Mouse (Mus musculus) stomach, embryonic 14.5 days (tissue): Measurements from ENCODE around the gene Slc38a4. TPM values are rescaled to one million over a fixed set of nuclear protein-coding genes. Genes with fewer than 3 reads are reported as not detected.
A peak's percentile ranks its signal among the peaks of the same experiment; 100 is the strongest.

Experiments used
- ATAC-seq: fragments of 200-750 bp; cut with Nextera tagmentation; 2 replicates; pipeline ENCODE4 v1.8.0; 2017; ENCODE audit warnings: low read depth, moderate TSS enrichment; ENCODE audit not compliant: insufficient number of reproducible peaks, insufficient read depth, low FRiP score
- H3K27ac ChIP-seq: fragments of 300-500 bp; sonication (generic); 2 replicates; pipeline ENCODE4 v1.5.1; 2014; ENCODE audit warnings: mild to moderate bottlenecking, low read length, moderate library complexity, mixed read lengths
- H3K27me3 ChIP-seq: fragments of 300-500 bp; sonication (generic); 2 replicates; pipeline ENCODE4 v1.6.1; 2014; ENCODE audit warnings: low read length, control low read depth, mixed read lengths; ENCODE audit not compliant: control insufficient read depth, insufficient read depth
- H3K36me3 ChIP-seq: fragments of 300-500 bp; sonication (generic); 2 replicates; pipeline ENCODE4 v1.6.1; 2014; ENCODE audit warnings: mild to moderate bottlenecking, control low read depth, low read length, moderate library complexity, mixed read lengths; ENCODE audit not compliant: control insufficient read depth, insufficient read depth
- H3K4me1 ChIP-seq: fragments of 300-500 bp; sonication (generic); 2 replicates; pipeline ENCODE4 v1.6.1; 2014; ENCODE audit warnings: low read length, control low read depth, mixed read lengths; ENCODE audit not compliant: control insufficient read depth, insufficient read depth
- H3K4me2 ChIP-seq: fragments of 300-500 bp; sonication (generic); replicated peaks from 2 replicates; pipeline ENCODE4 v1.6.1; 2014; ENCODE audit warnings: low read depth, low read length, control low read depth
- H3K4me3 ChIP-seq: fragments of 300-500 bp; sonication (generic); 2 replicates; pipeline ENCODE4 v1.5.1; 2014; ENCODE audit warnings: low read depth, low read length, control low read depth
- H3K9ac ChIP-seq: fragments of 300-500 bp; sonication (generic); replicated peaks from 2 replicates; pipeline ENCODE4 v1.6.1; 2014; ENCODE audit warnings: low read depth, mild to moderate bottlenecking, control low read depth, low read length, moderate library complexity, mixed read lengths
- H3K9me3 ChIP-seq: fragments of 300-500 bp; sonication (generic); 2 replicates; pipeline ENCODE4 v1.6.1; 2016; ENCODE audit warnings: low read depth, low read length, control low read depth; ENCODE audit not compliant: control insufficient read depth
- whole genome bisulfite sequencing: fragments of 180-500 bp; shearing (Covaris S2); extraction: QIAGEN DNeasy Blood & Tissue Kit; methylation state at CpG from one replicate; pipeline ENCODE4 v1.1.7; 2014; 5-methylcytosine and 5-hydroxymethylcytosine counted together
- polyA plus RNA-seq: library from polyadenylated mRNA; unstranded; fragments of >200 nt; fragmentation: Nextera tagmentation; extraction: Ambion mirVana; gene quantifications from 2 replicates; pipeline ENCODE4 v1.2.1, GENCODE M21; 2014

The Slc38a4 gene
- polyA plus RNA-seq, 1 experiment from 2014 or later: 59.1 TPM

DNA sequence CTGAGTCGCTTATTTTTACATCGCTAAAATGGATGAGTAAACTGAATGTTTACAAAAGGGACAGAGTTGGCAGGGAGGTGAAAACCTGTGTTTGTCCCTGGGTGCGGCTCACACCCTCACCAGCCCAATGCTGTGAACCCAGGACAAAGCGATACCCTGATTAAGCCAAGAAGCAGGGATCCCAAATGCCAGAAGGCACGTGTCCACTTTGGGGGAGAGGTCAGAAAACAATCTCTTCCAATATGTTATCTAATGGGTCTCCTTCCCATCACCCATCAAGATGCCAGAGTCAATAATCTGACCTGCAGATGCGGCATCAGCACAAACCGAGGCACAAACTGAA is 51.3 kb downstream of the Slc38a4 start:
- no peaks in the 10 kb centered on the region for H3K27me3 ChIP-seq
- WGBS: 49% methylated on average over 7 of the region's 7 CpGs
- peaks cover 26% of the 10 kb centered on the region; the same call in 1 of the 2 replicates for H3K4me1 ChIP-seq
- H3K36me3 ChIP-seq: 0 out of 2 replicates have a peak, but pooled peaks cover 2% of the 10 kb centered on the region
- H3K27ac ChIP-seq: peak overlapping the region; percentile 52
- ATAC-seq: no peak
- H3K9ac ChIP-seq: no peak overlapping the region
- H3K9me3 ChIP-seq: no peaks in the 10 kb centered on the region
- H3K4me3 ChIP-seq: no peak overlapping the region
- H3K4me2 ChIP-seq: no peak overlapping the region

DNA sequence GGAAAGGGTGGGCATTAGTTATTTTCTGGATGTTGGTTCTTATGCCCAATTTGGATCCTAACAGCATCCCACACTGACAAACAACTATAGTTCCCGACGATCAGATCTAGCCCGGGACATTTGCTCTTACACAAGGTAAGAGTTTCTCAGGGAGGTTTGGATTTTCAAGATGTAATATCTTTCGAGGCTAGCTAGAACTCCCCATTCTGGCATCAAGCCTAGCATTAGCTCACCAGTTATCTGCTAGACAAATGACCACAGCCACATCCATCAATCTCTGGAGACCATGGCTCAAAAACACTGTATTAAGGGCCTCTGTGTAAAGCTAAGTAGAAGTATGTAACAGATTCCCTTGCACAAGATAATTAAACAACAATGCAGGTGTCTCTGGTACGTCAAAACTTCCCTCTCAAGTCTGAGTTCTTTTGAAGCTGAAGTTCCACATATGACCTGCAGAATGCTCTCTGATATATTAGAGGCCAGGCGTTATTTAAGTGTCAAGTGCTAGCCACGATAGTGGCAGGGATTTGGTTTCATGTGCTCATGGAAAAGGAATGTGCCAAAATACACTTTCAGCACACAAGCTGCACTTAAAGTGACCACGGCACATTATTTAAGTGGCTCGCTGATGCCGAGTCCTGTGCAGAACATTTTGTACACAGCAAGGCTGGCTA is 51.8 kb downstream of the Slc38a4 start:
- ATAC-seq: peak; percentile 39; the same call in 1 of the 2 replicates
- H3K4me2 ChIP-seq: no peak overlapping the region

DNA sequence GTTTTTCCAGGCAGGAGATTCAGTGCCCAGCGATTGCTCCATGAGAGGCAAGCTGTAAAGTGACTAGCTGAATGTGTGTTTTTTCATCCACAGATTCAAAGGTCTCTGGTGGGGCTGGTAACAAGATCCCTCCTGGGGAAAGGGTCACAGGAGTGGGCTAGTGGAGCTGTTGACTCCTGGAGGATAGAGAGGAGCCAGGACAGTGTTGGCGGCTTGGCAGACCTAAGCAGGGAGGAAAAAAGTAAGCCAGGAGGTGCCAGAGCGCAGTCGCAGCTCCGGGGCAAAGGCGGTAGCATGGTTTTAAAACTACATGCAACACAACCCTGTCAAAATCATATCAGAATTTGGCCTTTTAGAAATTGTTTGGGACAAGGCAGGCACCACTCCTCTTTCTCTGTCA is 52.6 kb downstream of the Slc38a4 start:
- no peaks in the 10 kb centered on the region for H3K9me3 ChIP-seq
- no peaks in the 10 kb centered on the region for H3K27me3 ChIP-seq
- H3K27ac ChIP-seq: peak overlapping the region; percentile 27; the same call in 1 of the 2 replicates
- H3K4me1 ChIP-seq: peaks cover 26% of the 10 kb centered on the region; the same call in 1 of the 2 replicates
- no peaks in the 10 kb centered on the region for H3K36me3 ChIP-seq
- WGBS: 76% methylated on average over 6 of the region's 6 CpGs
- ATAC-seq: no peak
- H3K4me3 ChIP-seq: no peak overlapping the region
- no peak overlapping the region for H3K4me2 ChIP-seq
- H3K9ac ChIP-seq: no peak overlapping the region

More for the DNA sequence above, 51.8 kb downstream of the Slc38a4 start:
- Histone ChIP-seq H3K36me3 (0 out of 2 replicates have a peak, but pooled peaks cover 2% of the 10 kb centered on the region), H3K27me3 (no peaks in the 10 kb centered on the region), H3K9me3 (no peaks in the 10 kb centered on the region), H3K27ac (peak overlapping the region; percentile 55), H3K4me3 (no peak overlapping the region), H3K4me1 (peaks cover 26% of the 10 kb centered on the region; the same call in 1 of the 2 replicates), H3K9ac (no peak overlapping the region)
- 22% methylated on average over 10 of the region's 10 CpGs for WGBS

DNA sequence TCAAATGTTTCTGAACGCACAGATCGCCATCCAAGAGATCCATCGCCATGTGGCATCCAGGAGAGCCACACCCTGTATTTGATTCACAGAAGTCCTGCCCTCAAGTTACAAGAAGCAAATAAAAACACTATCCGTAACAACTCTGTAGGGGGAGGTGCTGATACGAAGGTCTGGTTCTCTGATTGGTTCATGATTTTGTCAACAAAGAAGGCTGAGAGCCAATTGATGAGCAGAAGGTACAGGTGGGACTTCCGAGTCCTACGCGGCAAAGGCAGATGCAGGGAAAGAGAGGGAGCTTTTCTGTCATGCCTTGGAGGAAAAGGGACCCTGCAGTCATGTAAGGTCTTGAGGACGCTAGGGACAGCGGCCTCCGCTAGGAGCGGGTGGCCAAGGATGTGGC is 53.0 kb downstream of the Slc38a4 start:
- no peak overlapping the region for H3K4me2 ChIP-seq
- H3K4me3 ChIP-seq: no peak overlapping the region
- no peaks in the 10 kb centered on the region for H3K36me3 ChIP-seq
- no peak for ATAC-seq
- WGBS: 80% methylated on average over 12 of the region's 12 CpGs
- no peak overlapping the region for H3K27ac ChIP-seq
- no peak overlapping the region for H3K9ac ChIP-seq
- no peaks in the 10 kb centered on the region for H3K9me3 ChIP-seq
- peaks cover 26% of the 10 kb centered on the region; the same call in 1 of the 2 replicates for H3K4me1 ChIP-seq
- H3K27me3 ChIP-seq: no peaks in the 10 kb centered on the region

DNA sequence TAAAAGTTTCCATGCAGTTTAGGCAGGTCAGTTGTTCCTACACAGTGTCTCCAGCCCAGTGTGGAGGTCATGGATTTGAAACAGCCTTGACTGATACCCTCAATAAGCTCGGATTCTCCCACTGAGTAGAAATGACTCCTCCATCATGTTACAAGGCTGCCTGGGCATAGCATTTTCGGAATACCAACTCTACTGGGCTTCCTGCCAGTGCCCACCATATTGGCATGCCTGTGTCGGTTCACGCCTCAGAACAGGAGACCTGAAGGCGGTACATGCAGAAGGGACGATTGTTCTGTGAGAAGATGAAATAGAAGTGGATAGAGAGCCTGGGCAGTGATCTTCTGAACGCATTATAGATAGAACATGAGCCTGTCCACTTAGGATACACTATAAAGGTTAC is 53.9 kb downstream of the Slc38a4 start:
- peak overlapping the region; percentile 80; the same call in 1 of the 2 replicates for H3K27ac ChIP-seq
- H3K9ac ChIP-seq: no peak overlapping the region
- no peaks in the 10 kb centered on the region for H3K27me3 ChIP-seq
- no peak overlapping the region for H3K4me2 ChIP-seq
- 83% methylated on average over 7 of the region's 7 CpGs for WGBS
- no peaks in the 10 kb centered on the region for H3K36me3 ChIP-seq
- peaks cover 26% of the 10 kb centered on the region; the same call in 1 of the 2 replicates for H3K4me1 ChIP-seq
- H3K4me3 ChIP-seq: no peak overlapping the region
- no peaks in the 10 kb centered on the region for H3K9me3 ChIP-seq
- no peak for ATAC-seq

DNA sequence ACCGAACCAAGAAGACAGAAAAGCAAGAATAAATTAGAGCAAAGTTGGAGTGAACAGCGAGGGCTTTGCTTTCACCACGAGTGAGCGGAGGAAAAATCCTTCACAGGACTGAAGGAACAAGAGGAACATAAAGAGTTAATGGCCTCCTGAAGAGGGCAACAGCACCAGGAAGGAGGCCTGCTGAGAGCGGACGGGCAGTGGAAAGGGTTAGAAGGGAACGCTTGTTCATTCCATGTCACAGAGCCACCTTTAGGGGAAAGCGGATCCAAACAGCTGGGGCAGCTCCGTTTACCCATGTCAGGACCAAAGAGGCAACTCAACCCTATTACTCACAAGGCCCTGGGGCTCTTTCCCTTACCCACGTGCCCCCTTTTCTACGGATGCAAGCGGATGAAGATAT is 54.3 kb downstream of the Slc38a4 start:
- Histone ChIP-seq H3K4me1 (peaks cover 26% of the 10 kb centered on the region; the same call in 1 of the 2 replicates), H3K9me3 (no peaks in the 10 kb centered on the region), H3K9ac (no peak overlapping the region), H3K27me3 (no peaks in the 10 kb centered on the region), H3K27ac (peak overlapping the region; percentile 80; the same call in 1 of the 2 replicates), H3K4me3 (no peak overlapping the region), H3K36me3 (peaks cover 2% of the 10 kb centered on the region; the same call in 1 of the 2 replicates), H3K4me2 (no peak overlapping the region)
- no peak for ATAC-seq
- WGBS: 42% methylated on average over 12 of the region's 12 CpGs

DNA sequence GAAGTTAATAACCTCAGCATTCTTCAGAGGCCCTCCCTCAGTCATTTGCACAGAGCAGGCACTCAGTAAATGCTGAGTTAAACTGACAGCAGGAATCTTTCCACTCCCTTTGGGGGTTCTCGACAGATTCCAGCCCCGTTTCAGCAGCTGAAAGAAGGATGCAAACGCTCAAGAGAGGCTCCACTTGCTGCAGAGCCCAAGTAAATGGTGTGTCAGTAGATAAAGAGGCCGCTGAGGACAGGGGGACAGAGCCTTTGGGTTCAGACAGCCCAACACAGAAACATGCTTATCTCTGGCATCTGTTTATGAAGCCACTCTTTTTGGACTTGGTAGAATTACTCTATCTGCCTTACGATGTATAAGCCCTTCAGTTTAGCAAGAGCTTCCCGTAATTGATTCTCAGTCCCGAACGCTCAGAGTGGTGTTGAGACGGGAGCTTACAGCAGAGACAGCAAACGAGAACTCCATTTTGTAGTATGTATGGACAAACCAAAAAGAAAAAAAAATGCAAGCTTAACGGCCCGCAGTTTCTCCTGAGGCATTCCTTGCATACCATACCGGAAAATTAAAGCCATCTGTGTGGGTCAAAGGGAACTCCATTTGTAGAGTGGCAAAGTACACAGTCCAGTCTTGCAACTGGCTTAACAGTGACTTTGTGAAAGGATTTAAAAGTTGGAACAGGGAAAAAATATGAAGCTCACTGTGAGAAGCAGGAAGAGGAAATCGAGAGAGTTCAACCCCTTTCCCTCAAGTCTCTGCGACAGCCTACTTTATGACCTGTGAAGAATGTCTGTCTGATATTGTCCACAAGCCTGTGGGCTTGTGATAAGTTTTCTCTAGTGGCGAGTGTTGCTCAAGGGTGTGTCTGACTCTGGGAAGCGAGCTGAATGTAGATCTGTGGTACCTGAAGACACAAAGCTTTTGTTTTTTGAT is 55.2 kb downstream of the Slc38a4 start:
- 11% methylated on average over 17 of the region's 17 CpGs for WGBS
- peak overlapping the region; percentile 80 for H3K27ac ChIP-seq
- no peak overlapping the region for H3K9ac ChIP-seq
- no peaks in the 10 kb centered on the region for H3K27me3 ChIP-seq
- H3K4me3 ChIP-seq: no peak overlapping the region
- H3K4me1 ChIP-seq: peaks cover 26% of the 10 kb centered on the region; the same call in 1 of the 2 replicates
- ATAC-seq: peak; percentile 42; the same call in 1 of the 2 replicates
- H3K4me2 ChIP-seq: no peak overlapping the region
- peaks cover 4% of the 10 kb centered on the region; the same call in 1 of the 2 replicates for H3K36me3 ChIP-seq
- no peaks in the 10 kb centered on the region for H3K9me3 ChIP-seq

DNA sequence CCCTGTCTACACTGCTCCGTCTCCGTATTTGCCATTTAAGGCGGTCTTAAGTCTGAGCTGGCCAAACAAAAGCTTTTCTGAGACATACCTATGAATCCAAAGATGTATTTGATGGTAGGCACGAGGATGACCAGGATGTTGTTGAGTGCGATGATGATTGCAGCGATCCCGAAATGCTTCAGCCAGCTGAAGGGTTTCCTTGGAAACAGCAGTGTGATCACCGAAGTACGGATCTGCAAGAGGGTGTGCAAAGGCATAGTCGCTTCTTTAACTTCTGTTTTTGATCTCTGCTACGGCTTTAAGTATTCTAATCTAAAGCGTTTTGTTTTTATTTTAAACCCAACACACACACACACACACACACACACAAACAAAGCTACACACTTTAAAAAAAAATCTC is 56.4 kb downstream of the Slc38a4 start:
- no peaks in the 10 kb centered on the region for H3K9me3 ChIP-seq
- H3K36me3 ChIP-seq: peaks cover 4% of the 10 kb centered on the region; the same call in 1 of the 2 replicates
- H3K4me3 ChIP-seq: no peak overlapping the region
- no peak overlapping the region for H3K27ac ChIP-seq
- no peak overlapping the region for H3K4me2 ChIP-seq
- H3K27me3 ChIP-seq: no peaks in the 10 kb centered on the region
- 90% methylated on average over 12 of the region's 12 CpGs for WGBS
- peaks cover 23% of the 10 kb centered on the region; the same call in 1 of the 2 replicates for H3K4me1 ChIP-seq
- ATAC-seq: no peak
- H3K9ac ChIP-seq: no peak overlapping the region
